Comparison of ENCODE assay signal across 13 mouse cellular contexts in the genomic region with DNA sequence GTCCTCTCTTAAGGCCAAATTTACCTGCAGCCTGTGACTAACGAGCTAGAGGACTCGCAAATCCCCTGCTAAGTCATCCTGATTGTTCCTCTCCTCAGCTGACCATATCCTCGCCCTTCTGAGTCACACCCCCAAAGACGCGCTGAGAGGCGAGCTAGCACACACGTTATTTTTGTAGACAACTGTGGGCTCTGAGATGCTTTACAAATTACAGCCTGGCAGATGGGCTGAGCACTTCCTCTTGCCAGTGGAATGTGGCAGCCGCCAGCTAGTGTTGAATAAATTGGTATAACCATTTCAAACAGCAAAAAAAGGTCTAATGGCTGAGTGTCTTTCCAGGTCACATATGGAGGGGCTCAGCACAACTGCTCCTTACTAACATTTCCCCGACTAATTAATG.
A peak's percentile ranks its signal among the peaks of the same experiment; 100 is the strongest.
DNase-seq lines count a peak whose midpoint lies in the region; ATAC-seq and TF ChIP-seq lines count a peak whose summit lies in the region.
"Had no signal": no experiment of that assay in that cellular context is flagged by ENCODE, and none has a peak within 500 bp of the region (broad histone marks: within the 10 kb centered on the region; RNA-seq: fewer than 3 reads in every experiment).

No protein-coding gene starts in this region.

- no peak overlapping the region for H3K27ac ChIP-seq in neural tube, embryonic 15.5 days (replicated peaks)
- H3K27ac ChIP-seq: liver, embryonic 12.5 days; neural tube, embryonic 13.5 days had no signal

- POLR2A ChIA-PET in Patski (lab: Charles Lee): no interaction called here

- no peak for TF ChIP-seq CTCF in Patski (IDR thresholded peaks at IDR 0.05)

- H3K27me3 ChIP-seq in Patski: no peaks in the 10 kb centered on the region
- no peaks in the 10 kb centered on the region for H3K27me3 ChIP-seq in neural tube, embryonic 15.5 days (replicated peaks)
- H3K27me3 ChIP-seq: liver, embryonic 12.5 days; neural tube, embryonic 13.5 days had no signal

- ATAC-seq in Patski: peak; percentile 21
- no peak for ATAC-seq in neural tube, embryonic 15.5 days (ENCODE audit: low FRiP score)
- ATAC-seq: liver, embryonic 12.5 days had no signal

- CTCF ChIA-PET in Patski (lab: Charles Lee): no interaction called here

- H3K4me1 ChIP-seq in neural tube, embryonic 15.5 days: no peaks in the 10 kb centered on the region
- H3K4me1 ChIP-seq: liver, embryonic 12.5 days had no signal

- in situ Hi-C loops in Patski (cut with MboI; ENCODE audit: low pct_unique_long_range_greater_than_20kb): no loop called here

- H3K4me2 ChIP-seq in neural tube, embryonic 15.5 days: no peak overlapping the region
- H3K4me2 ChIP-seq: liver, embryonic 12.5 days; neural tube, embryonic 13.5 days had no signal

- no peak overlapping the region for H3K4me3 ChIP-seq in neural tube, embryonic 15.5 days (replicated peaks)
- H3K4me3 ChIP-seq: liver, embryonic 12.5 days; neural tube, embryonic 13.5 days had no signal

- DNase-seq in cerebellum, adult 11-12 months: peak; percentile 65
- no peak for DNase-seq in cerebellum, adult 8-10 months
- DNase-seq in Patski (ENCODE audit: low read depth, low spot score): no peak
- peak; percentile 70 to 81 for DNase-seq in frontal cortex, adult 2 months (ENCODE audit: extremely low spot score in 1 of 2, low spot score in 1 of 2)
- peak; percentile 74 to 75 for DNase-seq in left cerebral cortex, postnatal 36 days (ENCODE audit: low spot score in 2 of 2)
- DNase-seq in embryo, embryonic 9.5 days (ENCODE audit: extremely low spot score): no peak
- DNase-seq in spleen, postnatal 14 days (ENCODE audit: low spot score in 2 of 2): no peak
- DNase-seq: adrenal gland, postnatal 36 days; heart, postnatal 14 days; kidney, adult 8-10 months had no signal

- no peak overlapping the region for H3K9ac ChIP-seq in neural tube, embryonic 15.5 days (replicated peaks)
- H3K9ac ChIP-seq: liver, embryonic 12.5 days; neural tube, embryonic 13.5 days had no signal

- WGBS in neural tube, embryonic 15.5 days: 85% methylated on average over 9 of the region's 9 CpGs

- peaks cover 61% of the 10 kb centered on the region for H3K36me3 ChIP-seq in neural tube, embryonic 15.5 days

- intact Hi-C loops in left cerebral cortex, postnatal 36 days (cut with DNase I): no loop called here

- no peaks in the 10 kb centered on the region for H3K9me3 ChIP-seq in neural tube, embryonic 15.5 days (replicated peaks)
- H3K9me3 ChIP-seq: liver, embryonic 12.5 days; neural tube, embryonic 13.5 days had no signal

Comparison
In these comparisons a context has a peak if more than half of its experiments do, and no peak if none do; other contexts are left out.
1. DNase-seq: peak in cerebellum, adult 11-12 months (single experiment), frontal cortex, adult 2 months (2 of 2) and left cerebral cortex, postnatal 36 days (2 of 2); none in cerebellum, adult 8-10 months (single experiment), Patski (single experiment), embryo, embryonic 9.5 days (single experiment) and spleen, postnatal 14 days (0 of 2).